Mouse (Mus musculus) limb, embryonic 10.5 days (tissue): ENCODE data around the gene Sv2b. TPM values are rescaled to one million over a fixed set of nuclear protein-coding genes. Genes with fewer than 3 reads are reported as not detected.
A peak's percentile ranks its signal among the peaks of the same experiment; 100 is the strongest.

Experiments used
- DNase-seq: peaks from one replicate; pipeline ENCODE4 v3.0.0-alpha.2; 2017; ENCODE audit warnings: low spot score
- H3K27ac ChIP-seq: fragments of 300-500 bp; sonication (generic); 2 replicates; pipeline ENCODE4 v1.5.1; 2016; ENCODE audit warnings: mild to moderate bottlenecking
- H3K27me3 ChIP-seq: fragments of 300-500 bp; sonication (generic); 2 replicates; pipeline ENCODE4 v1.6.1; 2016; ENCODE audit warnings: low read depth, mild to moderate bottlenecking; ENCODE audit not compliant: poor library complexity, severe bottlenecking
- H3K36me3 ChIP-seq: fragments of 300-500 bp; sonication (generic); 2 replicates; pipeline ENCODE4 v1.6.1; 2016; ENCODE audit warnings: mild to moderate bottlenecking, moderate library complexity
- H3K4me1 ChIP-seq: fragments of 300-500 bp; sonication (generic); 2 replicates; pipeline ENCODE4 v1.6.1; 2016
- H3K4me3 ChIP-seq: fragments of 300-500 bp; sonication (generic); 2 replicates; pipeline ENCODE4 v1.5.1; 2016; ENCODE audit warnings: mild to moderate bottlenecking, moderate library complexity
- H3K9me3 ChIP-seq: fragments of 300-500 bp; sonication (generic); replicated peaks from 2 replicates; pipeline ENCODE4 v1.6.1; 2016; ENCODE audit warnings: mild to moderate bottlenecking
- WGBS: fragments of 180-500 bp; shearing (Covaris S2); methylation state at CpG from one replicate; pipeline ENCODE4 v1.1.7; 2016; 5-methylcytosine and 5-hydroxymethylcytosine counted together
- polyA plus RNA-seq: library from polyadenylated mRNA; unstranded; fragments of >200 nt; fragmentation: Nextera tagmentation; extraction: Ambion mirVana; gene quantifications from 2 replicates; pipeline ENCODE4 v1.2.1, GENCODE M21; 2016

The Sv2b gene
- polyA plus RNA-seq, 1 experiment from 2014 or later, result 1.3 TPM

DNA sequence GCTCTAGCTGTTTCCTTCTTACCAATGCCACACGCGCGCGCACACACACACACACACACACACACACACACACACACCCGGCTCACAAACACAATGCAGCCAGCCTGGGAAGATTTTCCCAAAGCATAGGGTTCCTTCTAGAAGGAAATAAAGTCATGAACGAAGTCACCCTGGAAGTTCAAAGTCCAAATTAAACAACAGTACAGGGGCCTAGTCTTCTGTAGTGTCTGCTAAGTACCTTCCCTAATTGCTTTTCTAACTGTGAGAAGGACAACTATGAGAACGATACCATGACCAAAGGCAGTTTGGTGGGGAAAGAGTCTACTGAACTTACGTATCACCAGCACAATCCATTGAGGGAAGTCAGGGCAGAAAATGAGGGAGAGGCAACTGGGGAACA lies 508 bp upstream of the Sv2b start:
- Histone ChIP-seq H3K27me3 (peaks cover 58% of the 10 kb centered on the region), H3K4me1 (peaks cover 16% of the 10 kb centered on the region), H3K9me3 (no peaks in the 10 kb centered on the region), H3K4me3 (no peak overlapping the region), H3K36me3 (no peaks in the 10 kb centered on the region), H3K27ac (no peak overlapping the region)
- no peak for DNase-seq
- 85% methylated on average over 8 of the region's 8 CpGs for WGBS

DNA sequence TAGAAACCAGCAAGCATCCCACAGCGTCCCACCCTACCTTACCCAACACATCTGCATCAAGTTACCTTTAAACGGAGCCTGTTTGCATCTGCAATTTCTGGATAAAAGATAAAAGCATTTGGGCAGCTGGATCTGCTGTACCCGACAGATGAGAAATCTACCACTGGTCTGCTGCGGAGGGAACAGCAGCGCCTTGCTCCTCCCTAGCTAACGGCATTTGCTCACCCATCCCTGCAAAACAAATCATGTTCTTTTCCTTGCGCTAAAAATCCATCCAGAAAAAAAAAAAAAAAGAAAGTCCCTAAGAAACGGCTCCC lies 964 bp downstream of the Sv2b start:
- peaks cover 58% of the 10 kb centered on the region for H3K27me3 ChIP-seq
- 7% methylated on average over 8 of the region's 8 CpGs for WGBS
- DNase-seq, result no peak

DNA sequence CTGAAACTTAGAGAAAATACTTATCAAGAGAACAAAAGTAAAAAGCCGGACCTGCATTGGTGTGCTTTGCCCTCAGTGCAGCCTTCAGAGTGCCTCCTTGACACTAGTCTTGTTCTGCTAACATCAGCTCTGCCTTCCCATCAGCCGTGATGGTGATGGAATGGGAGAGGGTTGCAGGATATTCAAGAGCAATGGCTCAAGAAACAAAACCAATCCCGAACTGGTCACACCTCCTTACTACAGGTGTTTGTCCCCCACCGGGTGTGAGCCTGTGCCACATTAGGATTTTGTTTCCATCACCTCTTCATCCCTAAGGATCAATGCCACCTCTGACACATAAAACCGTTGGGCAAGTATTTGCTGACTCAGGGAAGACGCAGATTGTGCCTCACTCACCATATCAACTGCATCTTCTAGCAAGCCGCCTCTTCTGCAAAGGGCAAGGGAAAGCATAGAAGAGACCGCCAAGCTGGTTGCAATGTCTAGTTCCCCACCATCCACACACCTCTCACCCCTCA lies 1.4 kb downstream of the Sv2b start:
- peak overlapping the region; percentile 55; the same call in 1 of the 2 replicates for H3K4me3 ChIP-seq
- H3K27me3 ChIP-seq, result peaks cover 58% of the 10 kb centered on the region
- no peaks in the 10 kb centered on the region for H3K9me3 ChIP-seq
- H3K27ac ChIP-seq, result no peak overlapping the region
- 58% methylated on average over 8 of the region's 8 CpGs for WGBS
- H3K36me3 ChIP-seq, result no peaks in the 10 kb centered on the region
- DNase-seq, result no peak
- H3K4me1 ChIP-seq, result peaks cover 16% of the 10 kb centered on the region

More for the DNA sequence above, 964 bp downstream of the Sv2b start:
- peak overlapping the region; percentile 55 for H3K4me3 ChIP-seq
- H3K36me3 ChIP-seq, result no peaks in the 10 kb centered on the region
- peaks cover 16% of the 10 kb centered on the region for H3K4me1 ChIP-seq
- H3K9me3 ChIP-seq, result no peaks in the 10 kb centered on the region
- H3K27ac ChIP-seq, result no peak overlapping the region

DNA sequence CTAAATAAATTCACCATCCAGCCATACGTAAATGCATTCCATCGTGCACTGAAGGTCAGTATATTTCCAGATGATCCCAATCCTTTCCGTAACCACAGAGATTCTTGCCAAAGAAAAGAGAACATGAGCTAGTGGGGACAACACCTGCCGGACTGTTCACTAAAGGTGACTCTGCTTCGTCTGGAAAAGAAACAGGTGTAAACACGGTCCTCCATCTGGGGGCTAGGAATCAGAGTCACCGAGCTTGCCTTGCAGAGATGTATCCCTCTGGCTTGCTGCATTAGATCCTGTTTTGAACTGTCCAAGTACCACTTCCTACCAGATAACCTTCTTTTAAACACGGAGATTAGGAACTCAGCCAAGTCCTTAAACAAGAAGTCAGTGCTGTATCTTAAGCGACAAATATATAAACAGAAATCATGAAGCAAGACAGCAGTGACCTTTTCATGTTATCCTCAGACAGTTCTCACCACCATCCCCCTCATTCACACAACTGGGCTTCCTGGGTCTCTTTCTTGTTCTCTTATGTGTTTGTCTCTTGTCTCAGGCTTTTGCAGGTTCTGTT lies 3.1 kb downstream of the Sv2b start:
- Histone ChIP-seq H3K9me3 (no peaks in the 10 kb centered on the region), H3K4me3 (no peak overlapping the region), H3K4me1 (peaks cover 16% of the 10 kb centered on the region), H3K27me3 (peaks cover 58% of the 10 kb centered on the region), H3K27ac (no peak overlapping the region), H3K36me3 (no peaks in the 10 kb centered on the region)
- WGBS, result 91% methylated on average over 9 of the region's 9 CpGs
- no peak for DNase-seq

DNA sequence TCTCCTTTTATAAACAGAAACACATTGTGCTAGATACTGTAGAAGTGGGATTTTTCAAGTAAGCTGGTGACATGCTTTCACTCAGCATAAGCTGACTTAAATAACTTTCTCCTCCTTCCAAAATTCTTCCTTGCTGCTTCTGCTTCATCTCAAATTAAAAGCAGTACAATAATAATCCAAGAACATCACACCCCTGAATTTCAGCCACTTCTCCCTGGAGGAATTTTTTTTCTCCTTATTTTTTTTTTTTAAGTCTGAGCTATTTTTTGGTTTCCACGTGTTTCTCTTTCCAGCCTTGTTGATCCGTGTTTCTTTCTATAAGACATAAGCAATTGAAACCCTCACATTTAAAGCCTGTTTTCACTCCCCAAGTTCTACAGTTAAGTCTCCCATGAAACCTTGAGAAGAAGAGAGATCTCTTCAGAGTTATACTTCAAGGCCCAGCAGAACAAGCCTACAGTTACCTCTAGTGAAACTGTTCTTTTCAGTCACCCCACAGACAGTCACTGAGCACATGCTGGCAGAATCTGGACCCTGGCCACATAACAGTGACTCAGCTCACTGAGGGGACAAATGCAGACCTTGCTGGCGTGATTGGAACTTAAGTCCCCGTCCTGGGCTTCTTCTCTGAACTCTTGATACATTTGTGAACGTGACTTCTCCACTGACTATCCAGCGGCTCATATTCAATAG lies 6.4 kb downstream of the Sv2b start:
- peaks cover 27% of the 10 kb centered on the region for H3K27me3 ChIP-seq
- 86% methylated on average over 6 of the region's 6 CpGs for WGBS

DNA sequence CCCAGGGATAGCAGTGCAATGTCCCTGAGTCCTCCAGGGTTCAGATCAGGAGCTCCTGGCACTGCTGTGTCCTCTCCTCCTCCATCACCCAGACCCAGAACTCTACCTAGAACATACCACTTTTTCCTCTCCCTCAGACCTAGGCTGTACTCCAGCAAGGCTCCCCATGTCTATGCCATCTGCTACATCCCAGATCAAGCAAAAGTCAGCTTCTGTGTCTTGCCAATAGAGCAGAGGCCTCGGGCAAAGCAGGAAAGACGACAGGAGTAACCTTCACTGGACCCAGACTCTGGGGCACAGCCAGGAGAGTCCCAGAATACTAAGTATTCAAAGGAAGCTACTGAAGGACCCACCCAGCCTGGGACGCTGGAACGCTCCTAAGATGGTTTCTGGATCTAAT lies 9.8 kb downstream of the Sv2b start:
- Histone ChIP-seq H3K27me3 (no peaks in the 10 kb centered on the region), H3K9me3 (no peaks in the 10 kb centered on the region), H3K4me3 (no peak overlapping the region), H3K36me3 (no peaks in the 10 kb centered on the region), H3K4me1 (peaks cover 8% of the 10 kb centered on the region), H3K27ac (no peak overlapping the region)
- 82% methylated on average over 4 of the region's 4 CpGs for WGBS
- DNase-seq, result no peak

More for the DNA sequence above, 6.4 kb downstream of the Sv2b start:
- DNase-seq, result no peak
- Histone ChIP-seq H3K4me1 (no peaks in the 10 kb centered on the region), H3K36me3 (no peaks in the 10 kb centered on the region), H3K9me3 (no peaks in the 10 kb centered on the region), H3K4me3 (no peak overlapping the region), H3K27ac (no peak overlapping the region)

DNA sequence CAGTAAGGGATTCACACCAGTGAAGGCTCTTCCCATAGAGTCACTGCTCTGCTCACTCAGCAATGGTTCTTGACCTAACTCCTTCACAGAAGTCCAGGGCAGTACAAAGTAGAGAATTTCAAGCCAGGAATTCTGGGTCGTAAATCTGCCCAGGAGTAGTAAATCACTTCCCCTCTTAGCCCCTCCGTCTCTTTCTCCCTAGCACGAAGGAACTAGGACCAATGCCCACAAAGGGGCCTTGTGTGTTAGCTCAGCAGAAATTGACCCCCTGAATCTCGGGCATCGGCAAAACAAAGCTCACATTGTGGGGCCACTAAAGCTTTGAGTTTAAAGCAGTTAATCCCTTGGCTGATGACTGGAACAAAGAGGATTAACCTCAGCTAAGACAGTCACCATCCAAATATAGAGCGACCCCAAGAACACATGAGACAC lies 12.4 kb downstream of the Sv2b start:
- Histone ChIP-seq H3K27me3 (no peaks in the 10 kb centered on the region), H3K4me1 (peaks cover 8% of the 10 kb centered on the region), H3K36me3 (no peaks in the 10 kb centered on the region), H3K27ac (peak overlapping the region; percentile 46; the same call in 1 of the 2 replicates), H3K9me3 (no peaks in the 10 kb centered on the region), H3K4me3 (no peak overlapping the region)
- peak; percentile 35 for DNase-seq
- WGBS, result 18% methylated on average over 6 of the region's 6 CpGs

DNA sequence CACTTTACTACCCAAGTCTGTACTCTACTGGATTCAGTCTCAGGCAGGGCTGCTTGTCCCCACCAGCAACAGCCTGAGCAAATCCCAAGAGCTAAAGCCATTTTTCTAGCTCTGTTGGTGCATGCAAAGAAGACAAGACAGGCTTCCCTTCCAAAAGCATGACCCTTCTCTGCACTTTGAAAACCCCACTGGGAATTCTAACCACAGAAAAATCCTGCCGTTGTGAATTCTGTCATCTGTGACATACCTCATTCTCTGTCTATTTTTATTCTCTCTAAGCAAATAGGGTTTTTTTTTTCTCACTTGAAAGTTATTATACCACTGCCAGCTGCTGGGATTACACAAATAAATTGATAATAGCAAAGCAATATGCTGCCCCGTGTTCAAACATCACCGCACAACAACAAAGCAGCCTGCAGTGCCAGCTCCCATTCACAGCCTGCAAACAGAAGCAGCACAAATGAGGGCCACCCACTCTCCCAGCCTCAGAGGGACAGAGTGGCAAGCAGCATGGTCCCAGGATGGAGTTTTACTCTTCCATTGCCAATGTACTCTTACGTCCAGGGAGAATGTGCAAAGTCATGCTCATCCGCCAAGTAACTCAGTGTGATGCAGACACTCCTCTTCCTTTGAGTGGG lies 13.7 kb downstream of the Sv2b start:
- WGBS, result 84% methylated on average over 5 of the region's 5 CpGs
- Histone ChIP-seq H3K27ac (no peak overlapping the region), H3K4me1 (peaks cover 13% of the 10 kb centered on the region), H3K4me3 (no peak overlapping the region), H3K36me3 (no peaks in the 10 kb centered on the region), H3K27me3 (no peaks in the 10 kb centered on the region), H3K9me3 (no peaks in the 10 kb centered on the region)
- DNase-seq, result no peak

DNA sequence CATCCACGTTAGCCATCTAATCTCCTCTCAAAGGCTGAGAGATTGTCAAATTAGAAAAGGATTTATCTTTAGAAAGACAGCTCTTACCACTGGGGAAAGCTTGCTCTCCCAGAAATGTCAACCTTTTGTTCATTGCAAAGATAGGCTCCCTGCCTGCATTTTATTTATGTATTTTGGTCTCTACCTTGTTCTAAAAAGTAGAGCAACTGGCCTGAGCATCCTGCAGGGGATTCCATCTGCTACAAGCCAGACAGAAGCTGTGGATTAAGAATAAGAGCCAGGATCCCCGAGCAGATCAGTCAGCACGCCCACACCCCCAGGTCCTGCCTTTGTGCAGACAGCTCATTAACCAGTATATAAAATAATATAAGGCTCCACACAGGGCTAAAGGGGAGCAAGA lies 16.8 kb downstream of the Sv2b start:
- H3K4me1 ChIP-seq, result peaks cover 13% of the 10 kb centered on the region
- H3K4me3 ChIP-seq, result no peak overlapping the region
- no peak for DNase-seq
- H3K9me3 ChIP-seq, result no peaks in the 10 kb centered on the region
- H3K36me3 ChIP-seq, result no peaks in the 10 kb centered on the region
- H3K27me3 ChIP-seq, result no peaks in the 10 kb centered on the region
- 56% methylated on average over 3 of the region's 3 CpGs for WGBS
- no peak overlapping the region for H3K27ac ChIP-seq

DNA sequence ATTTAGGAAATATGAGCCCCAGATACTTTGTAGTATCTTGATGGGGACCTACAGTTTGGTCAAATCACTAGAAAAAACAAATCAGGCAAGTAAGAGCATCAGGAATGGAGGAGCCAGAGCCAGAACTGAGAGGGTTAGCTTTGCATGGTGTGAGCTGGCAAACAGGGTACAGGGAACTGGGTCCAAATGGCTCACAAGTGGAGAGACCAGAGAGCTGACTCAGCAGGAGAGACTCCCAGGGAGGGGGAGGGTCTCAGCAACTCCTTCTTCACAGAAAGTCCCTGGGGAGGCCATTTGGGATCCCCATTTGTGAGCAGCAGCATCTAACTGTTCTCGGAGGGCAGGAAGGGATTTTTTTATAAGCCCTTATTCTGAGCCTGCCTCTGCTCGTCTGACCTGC lies 18.5 kb downstream of the Sv2b start:
- peaks cover 4% of the 10 kb centered on the region; the same call in 1 of the 2 replicates for H3K4me1 ChIP-seq
- H3K27ac ChIP-seq, result no peak overlapping the region
- 10% methylated on average over 2 of the region's 2 CpGs for WGBS
- no peaks in the 10 kb centered on the region for H3K27me3 ChIP-seq
- H3K4me3 ChIP-seq, result no peak overlapping the region
- no peak for DNase-seq
- no peaks in the 10 kb centered on the region for H3K9me3 ChIP-seq
- H3K36me3 ChIP-seq, result no peaks in the 10 kb centered on the region

DNA sequence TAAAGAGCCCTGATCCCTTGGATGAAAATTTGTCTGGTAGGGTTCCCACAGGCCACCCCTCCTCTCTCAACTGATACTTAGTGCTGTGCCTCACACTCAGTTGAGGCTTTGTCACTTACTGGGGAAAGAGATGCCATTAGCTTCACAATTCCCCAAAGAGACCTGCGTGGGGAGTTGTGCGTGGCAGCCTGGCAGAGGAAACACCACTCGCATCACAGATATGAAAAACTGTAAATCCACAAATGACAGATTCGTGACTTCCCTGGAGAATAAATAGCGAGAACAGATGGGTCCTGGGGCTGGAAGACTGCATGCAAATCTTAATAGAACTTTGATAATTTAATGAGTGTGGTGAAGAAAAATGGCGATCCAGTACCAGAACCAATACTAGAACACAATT lies 21.8 kb downstream of the Sv2b start:
- 89% methylated on average over 6 of the region's 6 CpGs for WGBS
- no peaks in the 10 kb centered on the region for H3K9me3 ChIP-seq
- peaks cover 4% of the 10 kb centered on the region; the same call in 1 of the 2 replicates for H3K4me1 ChIP-seq
- no peak for DNase-seq
- no peaks in the 10 kb centered on the region for H3K36me3 ChIP-seq
- H3K27ac ChIP-seq, result no peak overlapping the region
- H3K27me3 ChIP-seq, result no peaks in the 10 kb centered on the region
- no peak overlapping the region for H3K4me3 ChIP-seq

DNA sequence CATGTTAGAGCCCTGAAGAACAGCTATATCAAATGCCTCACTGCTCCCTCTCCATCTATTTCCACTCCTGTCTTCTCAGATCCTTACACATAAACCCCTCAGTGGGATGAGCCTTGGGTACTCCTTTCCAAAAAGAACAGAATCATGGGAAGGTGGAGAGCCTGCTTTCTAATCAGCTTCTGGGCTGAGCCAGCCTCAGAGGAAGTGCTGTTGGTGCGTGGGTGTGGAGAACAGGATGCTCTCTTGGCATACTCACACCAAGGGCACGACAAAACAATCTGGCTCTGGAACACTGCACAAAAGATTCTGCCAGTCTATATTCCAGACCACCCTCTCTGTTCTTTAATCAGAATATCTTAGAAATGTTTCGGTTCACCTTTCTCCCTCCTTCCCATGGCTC lies 26.1 kb downstream of the Sv2b start:
- Histone ChIP-seq H3K4me1 (no peaks in the 10 kb centered on the region), H3K27ac (no peak overlapping the region), H3K9me3 (no peaks in the 10 kb centered on the region), H3K27me3 (no peaks in the 10 kb centered on the region), H3K36me3 (no peaks in the 10 kb centered on the region), H3K4me3 (no peak overlapping the region)
- no peak for DNase-seq
- WGBS, result 85% methylated on average over 3 of the region's 3 CpGs

DNA sequence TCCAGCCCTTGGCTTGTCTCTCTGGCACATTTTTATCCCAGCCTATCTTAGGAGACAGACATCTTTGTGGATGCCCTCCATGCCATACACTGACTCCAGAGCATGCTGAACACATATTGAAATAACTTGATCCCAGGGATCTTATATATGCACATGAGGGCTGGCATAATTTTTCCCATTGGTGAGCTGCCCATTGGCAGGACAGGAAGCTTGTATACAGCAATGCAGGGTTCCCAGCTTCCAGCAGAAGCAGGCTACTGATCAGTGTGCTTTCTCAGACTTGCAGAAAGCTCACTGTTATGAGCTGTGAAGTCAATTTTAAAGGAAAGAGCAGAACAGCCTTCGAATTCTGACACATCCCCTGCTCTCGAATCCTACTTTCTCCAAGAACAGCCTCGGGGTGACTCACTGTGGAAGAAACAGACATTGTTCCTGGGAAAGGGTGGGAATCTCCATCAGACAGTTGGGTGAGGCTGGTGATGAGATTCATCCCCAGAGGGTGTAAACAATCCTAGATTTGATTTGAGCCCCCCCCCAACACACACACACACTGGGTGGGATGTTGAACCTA lies 26.9 kb downstream of the Sv2b start:
- H3K36me3 ChIP-seq, result no peaks in the 10 kb centered on the region
- H3K4me1 ChIP-seq, result no peaks in the 10 kb centered on the region
- H3K27me3 ChIP-seq, result no peaks in the 10 kb centered on the region
- no peak overlapping the region for H3K27ac ChIP-seq
- no peak for DNase-seq
- WGBS, result 87% methylated on average over 3 of the region's 3 CpGs
- H3K4me3 ChIP-seq, result no peak overlapping the region
- H3K9me3 ChIP-seq, result no peaks in the 10 kb centered on the region
